Mouse (Mus musculus) retina, postnatal 7 days (tissue): ENCODE data around the gene Bub3.

Source experiments
- DNase-seq: peaks from one replicate; pipeline ENCODE4 v3.0.0-alpha.2; 2012; ENCODE audit warnings: low read depth, low spot score

Bub3 gene

DNA sequence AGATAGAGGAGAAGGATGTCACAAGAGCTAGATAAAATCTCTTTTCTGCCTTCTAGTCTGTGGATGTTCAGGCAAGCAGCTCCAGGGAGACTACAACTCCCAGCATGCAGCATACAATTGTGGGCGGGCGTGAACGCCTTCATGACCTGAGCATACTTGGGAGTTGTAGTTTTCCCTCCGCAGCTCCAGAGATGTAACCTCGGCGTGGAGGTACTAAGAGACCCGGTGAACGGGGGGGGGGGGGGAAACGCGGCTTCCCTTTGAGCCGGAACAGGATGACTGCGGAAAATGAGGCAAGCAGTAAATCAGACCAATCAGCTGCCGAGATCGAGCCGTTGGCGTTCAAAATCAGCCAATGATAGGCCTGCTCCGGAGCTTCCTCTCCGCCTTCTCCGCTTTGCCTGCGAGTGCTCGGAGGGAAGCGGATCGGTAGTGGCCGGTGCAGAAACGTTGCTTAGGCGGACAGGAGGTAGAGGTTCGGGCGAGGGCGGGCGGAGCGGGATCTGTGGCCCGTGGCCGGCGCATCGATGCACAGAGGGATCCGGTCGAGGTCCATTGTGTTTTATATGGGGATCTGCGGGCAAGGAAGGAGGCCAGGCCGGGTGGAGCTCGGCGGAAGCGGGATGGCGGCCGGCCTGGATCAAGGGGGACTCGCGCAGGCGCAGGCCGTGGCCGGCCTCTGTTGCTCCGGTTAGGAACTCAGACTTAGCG lies at the start of gene Bub3:
Gene Bub3 (plus strand): TSS at position 237 of the 711 bp plus-strand sequence.
- peak; percentile 91 for DNase-seq

DNA sequence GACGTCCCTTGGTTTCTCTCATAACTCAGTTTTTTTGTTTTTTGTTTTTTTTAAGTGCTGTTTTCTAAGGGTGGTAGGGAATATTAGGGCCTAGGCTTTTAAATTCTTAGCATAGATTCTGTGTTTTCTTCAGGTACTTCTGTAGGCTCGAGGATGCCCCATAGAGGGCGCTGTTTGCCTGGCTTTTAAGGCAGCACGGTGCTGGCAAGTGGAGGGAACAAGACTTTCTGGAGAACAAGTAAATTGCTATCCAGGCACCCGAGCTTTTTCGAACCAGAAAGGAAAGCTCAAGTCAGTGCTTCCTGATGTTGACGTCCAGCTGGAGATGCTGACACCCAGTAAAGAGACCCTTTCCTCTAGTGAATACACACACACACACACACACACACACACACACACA lies 20.0 kb upstream of the Bub3 start:
- peak; percentile 61 for DNase-seq

DNA sequence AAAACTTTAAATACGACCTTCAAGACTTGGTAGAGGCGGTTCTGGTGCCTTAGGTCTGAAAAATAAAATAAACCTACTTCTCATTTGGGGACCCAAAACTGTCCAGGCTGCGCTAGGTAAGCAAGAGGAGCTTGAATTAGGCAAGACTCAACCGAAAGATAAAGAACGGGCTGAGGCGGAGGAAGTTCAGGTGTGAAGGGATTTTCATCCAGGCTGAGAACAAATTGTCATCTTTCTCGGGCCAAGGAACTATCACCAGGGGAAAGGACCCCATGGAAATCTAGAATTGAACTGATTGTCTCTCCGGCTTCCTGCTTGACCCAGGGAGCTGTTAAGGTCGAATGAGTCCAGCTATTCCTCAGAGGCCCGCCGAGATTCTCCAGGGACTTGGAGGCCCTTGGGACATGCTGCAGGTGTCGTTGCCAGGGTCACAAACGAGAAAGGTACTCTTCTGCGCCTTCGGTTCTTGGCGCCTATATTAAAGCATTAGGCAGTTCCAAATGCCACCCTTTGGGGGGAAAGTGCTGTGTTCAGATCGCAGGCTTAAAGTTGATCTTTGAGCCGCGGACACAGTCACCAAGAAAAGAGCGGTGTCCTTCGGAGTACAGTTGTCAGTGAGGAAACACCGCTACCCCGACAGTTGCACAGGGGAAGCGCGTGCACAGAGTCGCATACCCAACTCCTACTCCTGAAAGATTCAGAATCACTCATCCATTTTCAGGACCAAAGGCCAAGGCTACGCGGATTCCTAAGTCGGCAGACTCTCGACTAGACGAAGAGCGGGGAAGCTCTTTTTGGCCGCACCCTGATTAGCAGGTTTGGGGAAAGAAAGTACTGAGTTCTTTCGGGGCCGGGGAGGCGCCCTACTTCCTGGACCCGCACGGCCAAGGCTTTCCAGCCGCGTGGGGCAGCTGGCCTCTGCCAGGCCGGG lies 18.6 kb upstream of the Bub3 start:
- DNase-seq, result no peak

DNA sequence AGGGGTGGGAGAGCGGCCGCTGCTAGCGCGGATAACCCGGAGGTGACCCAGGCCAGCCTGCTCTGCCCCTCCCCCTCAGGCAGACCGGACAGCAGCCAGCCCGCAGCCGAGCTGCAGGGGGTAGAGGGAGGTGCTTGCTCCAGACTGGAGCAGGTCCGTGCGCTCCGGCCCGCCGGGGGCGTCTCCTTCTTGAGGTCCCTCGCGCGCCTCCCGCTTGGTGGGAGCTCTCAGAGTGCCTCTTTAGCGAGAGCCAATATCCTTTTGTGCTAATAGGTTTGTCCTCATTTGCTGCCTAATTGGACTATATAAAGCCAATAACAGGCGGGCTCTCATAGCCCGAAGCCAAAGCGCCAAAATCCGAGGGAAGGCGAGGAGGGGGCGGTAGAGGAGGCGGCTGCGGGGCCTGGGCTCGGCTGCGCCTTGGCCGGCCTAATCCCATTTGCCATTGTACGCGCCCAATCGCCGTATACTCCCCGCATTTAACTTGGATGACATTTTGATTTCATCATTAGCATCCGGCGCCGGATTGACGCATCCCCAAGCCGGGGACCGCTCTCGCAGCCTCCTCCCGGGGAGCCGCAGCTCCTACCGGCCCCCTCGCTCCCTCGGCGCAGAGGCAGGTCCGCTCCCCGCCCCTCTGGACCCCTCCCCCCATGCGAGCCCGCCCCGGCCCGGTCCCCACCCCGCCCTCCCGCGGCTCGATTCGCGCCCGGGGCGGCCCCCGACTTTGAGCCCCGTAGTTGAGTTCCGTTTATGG lies 17.7 kb upstream of the Bub3 start, which contains the start of gene Hmx3:
Gene Hmx3 (plus strand): TSS at position 753 of the 757 bp plus-strand sequence.
- DNase-seq, result no peak

DNA sequence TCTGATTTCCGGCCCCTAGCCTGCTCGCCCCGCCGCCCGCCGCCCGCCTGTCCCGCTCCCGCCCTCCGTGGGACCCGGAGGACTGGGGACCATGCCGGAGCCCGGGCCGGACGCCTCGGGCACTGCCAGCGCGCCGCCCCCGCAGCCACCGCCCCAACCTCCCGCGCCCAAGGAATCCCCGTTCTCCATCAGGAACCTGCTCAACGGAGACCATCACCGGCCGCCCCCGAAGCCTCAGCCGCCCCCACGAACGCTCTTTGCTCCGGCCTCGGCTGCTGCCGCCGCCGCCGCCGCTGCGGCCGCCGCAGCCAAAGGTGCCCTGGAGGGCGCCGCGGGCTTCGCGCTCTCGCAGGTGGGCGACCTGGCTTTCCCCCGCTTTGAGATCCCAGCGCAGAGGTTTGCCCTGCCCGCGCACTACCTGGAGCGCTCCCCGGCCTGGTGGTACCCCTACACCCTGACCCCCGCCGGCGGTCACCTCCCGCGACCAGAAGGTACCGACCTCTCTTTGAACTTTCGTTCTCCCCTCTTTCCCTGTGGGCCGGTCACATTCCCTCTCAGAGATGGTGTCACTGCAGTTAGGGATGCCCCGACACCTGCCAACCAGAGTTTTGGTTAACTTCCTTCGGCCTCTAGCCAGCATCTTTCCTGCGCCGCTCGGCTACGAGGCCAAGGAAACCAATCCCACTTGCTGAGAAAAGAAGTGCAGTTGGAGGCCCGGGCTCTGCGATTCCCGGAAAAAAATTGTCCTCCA lies 17.0 kb upstream of the Bub3 start:
- DNase-seq, result no peak

DNA sequence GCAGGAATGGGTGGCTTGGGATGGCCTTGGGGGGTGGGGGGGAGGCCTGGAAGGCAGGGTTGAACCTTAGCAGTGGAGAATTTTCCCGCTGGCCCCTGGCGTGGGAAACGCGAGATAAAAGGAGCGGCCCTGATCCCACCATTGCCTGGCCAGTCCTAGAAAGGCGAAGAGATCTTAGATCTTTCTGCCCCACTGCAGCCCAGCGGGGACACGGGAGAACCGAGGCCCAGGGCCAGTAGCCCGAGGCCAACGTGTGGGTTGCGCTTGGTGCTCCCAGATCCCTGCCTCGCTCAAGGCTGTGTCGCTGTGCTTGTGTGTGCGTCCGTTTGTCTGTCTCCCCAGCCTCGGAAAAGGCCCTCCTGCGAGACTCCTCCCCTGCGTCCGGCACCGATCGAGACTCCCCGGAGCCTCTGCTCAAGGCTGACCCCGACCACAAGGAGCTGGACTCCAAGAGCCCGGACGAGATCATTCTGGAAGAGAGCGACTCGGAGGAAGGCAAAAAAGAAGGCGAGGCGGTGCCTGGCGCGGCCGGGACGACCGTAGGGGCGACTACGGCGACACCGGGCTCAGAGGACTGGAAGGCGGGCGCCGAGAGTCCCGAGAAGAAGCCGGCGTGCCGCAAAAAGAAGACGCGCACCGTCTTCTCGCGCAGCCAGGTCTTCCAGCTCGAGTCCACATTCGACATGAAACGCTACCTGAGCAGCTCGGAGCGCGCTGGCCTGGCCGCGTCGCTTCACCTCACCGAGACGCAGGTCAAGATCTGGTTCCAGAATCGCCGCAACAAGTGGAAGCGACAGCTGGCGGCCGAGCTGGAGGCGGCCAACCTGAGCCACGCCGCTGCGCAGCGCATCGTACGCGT lies 16.2 kb upstream of the Bub3 start:
- no peak for DNase-seq

DNA sequence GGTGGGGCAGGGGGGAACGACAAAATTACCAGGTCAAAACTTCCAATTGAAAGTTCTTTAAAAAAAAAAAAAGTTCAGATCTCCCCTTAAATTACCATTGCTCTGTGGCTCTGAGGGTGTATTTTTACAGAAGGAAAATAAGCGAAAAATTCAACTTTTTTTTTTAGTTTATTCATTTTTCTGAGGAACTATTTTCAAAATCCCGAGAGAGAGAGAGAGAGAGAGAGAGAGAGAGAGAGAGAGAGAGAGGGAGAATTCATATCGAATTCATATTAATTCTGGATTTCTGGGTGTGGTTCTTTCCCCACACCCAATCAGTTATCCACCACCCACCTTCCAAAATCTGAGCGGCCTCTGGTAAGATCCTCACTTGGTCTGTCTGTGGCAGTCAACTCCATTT lies 15.2 kb upstream of the Bub3 start:
- no peak for DNase-seq

DNA sequence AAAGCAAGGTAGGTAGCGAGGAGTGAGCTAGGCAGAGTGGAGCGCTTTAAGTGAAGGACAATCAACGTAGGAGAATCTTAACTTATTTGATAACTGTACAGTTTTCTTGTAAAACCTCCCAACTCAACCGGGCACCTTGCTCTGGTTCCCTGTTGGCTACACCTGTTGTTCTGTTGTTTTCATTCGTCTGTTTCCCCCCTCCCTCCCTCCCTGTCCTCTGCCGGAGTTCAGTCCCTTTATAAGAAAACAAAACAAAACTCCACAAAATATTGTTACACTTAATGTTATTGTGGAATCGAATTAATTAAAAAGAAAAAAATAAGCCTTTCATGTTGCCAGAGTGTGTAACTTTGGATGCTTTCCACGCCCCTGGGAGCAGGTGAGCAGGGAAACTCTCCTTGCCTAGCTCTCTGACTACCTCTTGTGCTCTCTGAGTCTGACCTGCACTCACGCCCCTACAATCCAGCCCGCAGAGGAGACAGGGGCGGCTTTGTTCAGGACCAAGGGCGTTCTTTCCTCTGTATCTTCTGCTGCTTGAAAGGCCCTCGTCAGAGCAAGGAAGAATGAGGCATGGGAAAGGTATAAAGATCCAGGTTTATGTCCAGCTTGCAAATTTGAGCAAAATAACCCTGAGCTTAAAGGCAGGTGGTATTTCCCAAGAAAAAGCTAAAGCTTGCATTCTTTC lies 14.2 kb upstream of the Bub3 start:
- no peak for DNase-seq

DNA sequence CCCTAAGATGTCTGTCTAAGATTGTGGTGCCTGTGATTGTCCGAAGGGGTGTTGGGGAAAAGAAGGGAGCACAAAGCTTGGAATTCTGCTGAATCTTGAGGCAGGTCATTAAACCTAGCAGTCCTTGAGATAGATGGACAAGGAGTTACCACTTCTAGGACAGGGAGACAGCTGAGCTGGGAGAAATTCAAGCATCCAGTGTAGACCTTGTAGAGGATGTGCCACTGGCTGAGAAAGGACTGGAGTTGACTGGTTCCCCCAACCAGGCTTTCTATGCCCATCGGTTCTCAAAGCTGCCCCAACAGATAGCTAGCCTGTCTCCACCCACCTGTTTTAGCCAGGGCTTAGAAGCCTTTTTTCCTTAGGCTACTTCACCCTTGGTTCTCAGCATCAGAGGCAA lies 13.6 kb upstream of the Bub3 start:
- no peak for DNase-seq

DNA sequence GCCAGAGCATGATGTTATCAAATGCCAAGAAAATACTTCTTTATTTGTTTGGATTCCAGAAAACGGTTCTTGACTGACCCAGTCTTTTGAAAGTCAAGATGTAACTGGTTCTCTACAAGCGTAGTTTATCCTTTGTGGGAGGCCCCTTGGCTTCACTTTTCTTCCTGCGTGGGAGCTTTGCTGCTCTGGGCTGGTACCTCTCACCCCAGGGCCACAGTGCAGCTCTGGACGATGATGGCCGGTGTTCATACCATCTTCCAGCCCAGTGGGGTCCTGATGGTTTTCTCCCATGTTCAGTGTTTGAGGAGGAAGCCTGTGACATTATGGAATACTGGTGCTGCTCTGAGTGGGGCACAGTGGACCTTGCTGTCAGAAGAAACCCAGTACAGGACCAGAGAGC lies 12.5 kb upstream of the Bub3 start:
- no peak for DNase-seq

DNA sequence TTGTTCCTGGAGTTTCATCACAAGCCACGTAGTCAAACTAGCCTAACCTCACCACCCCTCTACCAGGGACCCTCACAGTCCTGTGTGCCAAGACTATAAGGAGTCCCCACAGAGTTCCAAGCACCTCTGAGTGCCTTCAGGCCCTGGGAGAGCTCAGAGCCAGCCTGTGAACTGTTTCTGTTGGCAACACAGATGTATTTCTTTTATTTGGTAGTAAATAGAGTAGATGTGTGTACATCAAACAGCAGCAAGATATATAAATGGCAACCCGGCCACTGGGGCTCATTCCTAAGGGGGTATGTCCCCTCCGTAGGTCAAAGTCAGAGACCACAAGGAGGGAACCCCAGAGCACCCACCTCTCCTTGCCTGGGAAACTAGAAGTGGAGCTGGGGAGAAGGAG lies 11.5 kb upstream of the Bub3 start, which contains the start of gene Hmx2:
Gene Hmx2 (plus strand): TSS at position 301 of the 400 bp plus-strand sequence.
- no peak for DNase-seq

DNA sequence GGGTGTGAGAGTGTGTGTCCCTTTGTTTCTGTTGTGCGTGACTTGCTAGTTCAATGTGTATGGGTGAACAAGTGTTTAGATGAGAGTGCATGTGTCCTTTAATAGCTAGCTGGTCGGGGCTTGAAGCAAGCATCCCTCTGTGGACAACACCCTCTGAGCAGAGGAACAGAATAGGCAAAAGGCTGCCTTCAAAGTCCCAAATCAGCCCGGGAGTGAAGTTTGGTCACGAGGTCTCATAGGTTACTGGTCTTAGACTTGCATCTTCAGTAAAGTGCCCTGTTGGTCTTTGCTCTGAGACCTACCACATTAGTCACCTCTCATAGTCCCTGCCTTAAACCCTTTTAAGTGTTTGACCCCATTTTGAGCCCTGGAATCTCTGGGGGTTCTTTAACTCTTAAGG lies 8.6 kb upstream of the Bub3 start:
- no peak for DNase-seq

DNA sequence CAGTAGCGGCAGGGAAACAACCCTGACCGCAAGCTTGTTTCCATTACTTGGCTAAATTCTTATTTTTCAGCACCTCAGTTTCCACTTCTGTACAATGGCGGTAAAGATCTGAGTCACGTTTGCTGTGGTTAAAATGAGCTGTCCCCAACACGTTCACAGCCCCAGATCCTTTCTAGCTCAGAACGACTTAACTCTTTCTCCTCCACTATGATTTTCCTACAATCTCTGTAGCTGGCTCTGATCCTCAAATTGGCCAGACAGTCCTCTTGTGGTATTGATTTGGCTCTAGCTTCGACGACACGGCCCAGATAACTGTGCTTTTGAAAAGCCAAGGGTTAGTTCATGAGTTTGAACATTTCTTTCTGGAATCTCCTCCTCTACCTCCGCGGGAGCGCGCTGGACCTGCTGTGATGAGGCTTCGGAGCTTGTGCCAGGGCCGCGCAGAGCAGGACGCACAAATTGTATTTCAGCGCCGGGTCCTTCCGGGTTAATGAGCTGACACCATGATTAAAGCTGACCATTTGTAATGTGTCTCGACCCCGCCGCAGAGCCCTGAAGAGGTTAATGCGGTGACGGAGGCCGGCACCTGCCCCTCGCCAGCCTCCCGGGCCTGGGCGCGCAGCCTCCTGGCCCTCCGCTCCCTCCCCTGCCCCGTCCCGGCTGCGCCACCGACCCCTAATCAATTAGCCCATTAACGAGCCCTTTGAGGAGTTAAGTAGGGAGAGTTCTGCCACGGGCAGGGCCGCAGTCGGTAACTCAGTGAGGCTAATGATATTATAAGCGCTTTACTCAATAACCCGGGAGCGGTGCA lies 7.9 kb upstream of the Bub3 start:
- no peak for DNase-seq

DNA sequence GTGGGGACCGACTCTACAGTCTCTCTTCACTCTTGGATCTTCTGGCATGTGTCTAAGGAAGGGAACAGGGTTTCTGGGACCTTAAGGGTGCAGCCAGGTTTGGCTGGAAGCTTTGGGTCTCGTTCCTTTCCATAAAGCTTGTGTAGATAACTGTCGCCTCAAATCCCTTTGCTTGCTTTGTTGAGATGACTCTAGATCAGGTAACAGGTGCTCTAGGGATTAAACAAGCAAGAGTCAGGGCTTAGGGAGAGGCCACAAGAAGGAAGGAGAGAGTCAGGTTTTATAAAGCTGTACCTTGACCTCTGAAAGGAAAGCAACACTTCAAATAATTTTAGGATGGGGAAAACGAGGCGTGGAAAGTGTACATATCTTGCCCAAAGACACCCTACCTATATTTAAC lies 7.2 kb upstream of the Bub3 start:
- no peak for DNase-seq

DNA sequence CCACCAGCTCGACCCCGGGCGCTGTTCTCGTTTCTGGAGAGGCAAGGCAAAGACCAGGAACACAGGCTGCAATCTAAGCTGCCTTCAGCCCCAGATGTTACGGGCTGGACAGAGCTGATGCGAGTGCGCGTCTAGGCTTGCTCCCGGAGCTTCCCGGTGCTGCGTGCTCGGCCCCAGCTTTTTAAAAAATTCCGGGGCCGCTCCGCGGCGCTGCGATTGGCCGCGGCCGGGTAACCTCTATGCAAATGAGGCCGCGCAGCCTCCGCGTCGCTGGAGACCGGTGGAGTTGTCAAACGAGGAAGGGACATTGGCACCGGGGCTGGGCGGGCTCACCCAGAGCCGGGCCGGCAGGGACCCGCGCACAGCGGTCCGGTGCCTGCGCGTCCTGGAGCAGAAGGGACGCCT lies 6.2 kb upstream of the Bub3 start:
- DNase-seq, result no peak

DNA sequence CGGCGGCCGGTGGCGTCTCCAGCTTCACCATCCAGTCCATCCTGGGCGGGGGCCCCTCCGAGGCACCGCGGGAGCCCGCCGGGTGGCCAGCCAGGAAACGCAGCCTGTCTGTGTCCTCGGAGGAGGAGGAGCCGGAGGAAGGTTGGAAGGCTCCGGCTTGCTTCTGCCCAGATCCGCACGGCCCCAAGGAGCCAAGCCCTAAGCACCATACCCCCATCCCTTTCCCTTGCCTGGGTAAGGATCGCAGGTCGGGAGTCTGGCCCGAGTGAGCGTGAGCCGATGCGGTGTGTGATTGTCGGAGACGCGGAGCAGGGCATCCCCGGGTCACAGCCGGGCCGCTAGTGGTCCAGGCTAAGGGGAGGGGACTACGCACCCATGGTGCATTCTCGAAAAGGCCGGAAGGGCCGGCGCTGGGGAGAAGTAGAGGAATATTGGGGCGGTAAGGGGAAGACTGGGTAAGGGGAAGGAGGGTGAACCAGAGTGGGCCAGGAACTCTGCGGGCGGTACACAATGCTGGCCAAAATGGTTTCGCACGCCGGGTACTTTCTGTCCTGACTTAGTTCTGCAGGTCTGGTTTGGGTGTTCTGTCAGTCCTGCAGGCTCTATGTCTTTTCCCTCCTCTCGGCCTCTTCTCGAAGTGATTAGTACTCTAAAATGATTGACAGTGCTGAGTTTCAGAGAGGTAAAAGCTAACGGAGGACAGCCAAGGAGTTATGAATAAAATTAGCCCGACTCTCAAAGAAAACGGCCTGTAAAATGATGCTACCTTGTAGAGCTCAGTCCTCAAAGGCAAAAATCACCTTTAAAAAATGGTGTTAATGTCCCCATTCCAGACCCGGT lies 5.5 kb upstream of the Bub3 start:
- no peak for DNase-seq

DNA sequence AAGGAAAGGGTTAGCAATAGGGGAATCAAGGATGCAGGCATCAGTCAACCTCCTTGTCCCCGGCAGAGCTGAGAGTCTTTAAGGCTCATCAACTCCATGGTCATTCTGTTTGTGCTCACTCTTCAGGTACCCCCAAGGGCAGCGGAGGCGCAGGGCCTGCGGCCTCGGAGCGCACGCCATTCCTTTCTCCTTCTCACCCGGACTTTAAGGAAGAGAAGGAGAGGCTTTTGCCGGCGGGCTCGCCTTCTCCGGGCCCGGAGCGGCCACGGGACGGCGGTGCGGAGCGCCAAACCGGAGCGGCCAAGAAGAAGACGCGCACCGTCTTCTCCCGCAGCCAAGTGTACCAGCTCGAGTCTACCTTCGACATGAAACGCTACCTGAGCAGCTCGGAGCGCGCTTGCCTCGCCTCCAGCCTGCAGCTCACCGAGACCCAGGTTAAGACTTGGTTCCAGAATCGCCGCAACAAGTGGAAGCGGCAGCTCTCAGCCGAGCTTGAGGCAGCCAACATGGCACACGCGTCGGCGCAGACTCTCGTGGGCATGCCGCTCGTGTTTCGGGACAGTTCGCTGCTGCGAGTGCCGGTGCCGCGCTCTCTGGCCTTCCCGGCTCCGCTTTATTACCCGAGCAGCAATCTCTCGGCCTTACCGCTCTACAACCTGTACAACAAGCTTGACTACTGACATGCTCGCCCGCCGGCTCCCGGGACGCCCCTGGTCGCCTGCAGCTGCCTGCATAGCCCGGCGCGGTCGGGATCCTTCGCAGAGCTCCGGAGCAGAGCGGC lies 4.5 kb upstream of the Bub3 start:
- no peak for DNase-seq
